Mouse (Mus musculus): Measurements from ENCODE around the gene Tspan33.
A peak's percentile ranks its signal among the peaks of the same experiment; 100 is the strongest.

DNA sequence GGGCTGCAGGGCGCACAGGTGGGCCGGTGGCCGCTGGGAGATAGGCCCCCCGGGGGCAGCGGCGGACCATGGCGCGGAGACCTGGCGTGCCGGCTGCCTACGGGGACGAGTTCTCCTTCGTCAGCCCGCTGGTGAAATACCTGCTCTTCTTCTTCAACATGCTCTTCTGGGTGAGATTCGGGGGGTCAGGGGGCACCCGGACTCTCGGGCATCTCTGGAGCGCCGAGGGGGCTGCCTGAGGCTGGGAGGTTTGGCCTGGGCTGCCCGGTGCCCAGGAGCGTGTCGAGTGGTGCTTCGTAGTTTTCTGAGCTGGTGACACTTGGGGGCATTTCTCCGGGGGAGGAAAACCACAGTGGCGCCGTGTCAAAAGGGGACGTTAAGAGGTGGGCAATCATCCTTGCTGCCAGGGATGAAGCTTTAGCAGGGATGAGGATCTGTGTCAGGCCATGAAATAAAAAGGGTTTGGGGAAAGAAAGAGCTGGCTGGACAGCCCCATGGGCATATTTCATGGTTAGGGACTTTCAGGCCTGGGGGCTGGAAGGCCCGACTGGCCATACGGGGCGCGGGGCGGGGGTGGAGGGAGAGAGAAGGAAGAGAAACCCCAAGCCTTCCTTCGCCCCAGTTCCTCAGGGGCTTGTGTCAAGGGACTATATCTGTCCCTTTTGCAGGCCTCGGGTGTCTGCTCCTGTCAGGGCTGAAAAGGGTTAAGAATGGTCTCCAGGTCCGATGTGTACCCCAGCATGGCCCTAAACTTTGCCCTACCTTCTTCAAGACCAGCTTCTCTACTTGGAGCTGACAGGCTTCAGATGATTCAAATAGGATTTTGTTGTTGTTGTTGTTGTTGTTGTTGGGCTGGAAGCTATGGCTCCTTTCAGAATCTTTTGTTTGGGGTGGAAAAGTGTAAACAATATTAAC is 610 bp downstream of the Tspan33 start:
- TF ChIP-seq CTCF (IDR thresholded peaks at IDR 0.05; ENCODE audit: control insufficient read depth, insufficient read depth, low read length), result no peak
- TF ChIP-seq POLR2A (IDR thresholded peaks at IDR 0.05; ENCODE audit: borderline replicate concordance, control insufficient read depth, low read depth, low read length), result peak; percentile 2; the same call in 1 of the 2 replicates

All from bone marrow, adult 2 months (tissue).